8 mouse cellular contexts compared by ENCODE assay signal in genomic region chr3:116710941-116711340, GRCm38 (mm10). TPM values are rescaled to one million over a fixed set of nuclear protein-coding genes. Genes with fewer than 3 reads are reported as not detected.
DNase-seq lines count a peak whose midpoint lies in the region; ATAC-seq and TF ChIP-seq lines count a peak whose summit lies in the region.

No protein-coding gene starts in this region.

- TF ChIP-seq CTCF in brain, embryonic 14.5 days (IDR thresholded peaks at IDR 0.05; ENCODE audit: borderline replicate concordance, extremely low read depth, insufficient read depth, insufficient read length): no peak

- H3K27ac ChIP-seq in heart, embryonic 14.5 days (replicated peaks in 1 of 2; ENCODE audit: control insufficient read depth in 1 of 2, insufficient read depth in 1 of 2, low read depth in 2 of 2, low read length in 2 of 2): no peak overlapping the region
- no peak overlapping the region for H3K27ac ChIP-seq in hindbrain, embryonic 16.5 days (ENCODE audit: low read depth, low read length)
- no peak overlapping the region for H3K27ac ChIP-seq in midbrain, embryonic 14.5 days (replicated peaks; ENCODE audit: low read depth, low read length)

- H3K27me3 ChIP-seq in heart, embryonic 14.5 days (ENCODE audit: control insufficient read depth, insufficient read depth, low read length): no peaks in the 10 kb centered on the region
- H3K27me3 ChIP-seq in hindbrain, embryonic 16.5 days (replicated peaks; ENCODE audit: control insufficient read depth, insufficient read depth, low read length): no peaks in the 10 kb centered on the region
- H3K27me3 ChIP-seq in midbrain, embryonic 14.5 days (ENCODE audit: control insufficient read depth, insufficient read depth, low read length): 0 out of 2 replicates have a peak, but pooled peaks cover 4% of the 10 kb centered on the region

- peaks cover 10% of the 10 kb centered on the region for H3K36me3 ChIP-seq in heart, embryonic 14.5 days (ENCODE audit: control insufficient read depth, insufficient read depth, low read length)
- no peaks in the 10 kb centered on the region for H3K36me3 ChIP-seq in hindbrain, embryonic 16.5 days (ENCODE audit: control insufficient read depth, insufficient read depth, low read length)
- no peaks in the 10 kb centered on the region for H3K36me3 ChIP-seq in midbrain, embryonic 14.5 days (ENCODE audit: control insufficient read depth, insufficient read depth, low read length)

- no peak for TF ChIP-seq POLR2A in brain, embryonic 14.5 days (IDR thresholded peaks at IDR 0.05; ENCODE audit: borderline replicate concordance, extremely low read depth, insufficient read depth, insufficient read length, poor library complexity, severe bottlenecking)

- peaks cover 6 to 14% of the 10 kb centered on the region in 2 experiments for H3K4me1 ChIP-seq in heart, embryonic 14.5 days (ENCODE audit: control insufficient read depth in 2 of 2, insufficient read depth in 2 of 2, low read length in 2 of 2)
- H3K4me1 ChIP-seq in hindbrain, embryonic 16.5 days (ENCODE audit: control insufficient read depth, insufficient read depth, low read depth, low read length): peaks cover 15% of the 10 kb centered on the region
- H3K4me1 ChIP-seq in midbrain, embryonic 14.5 days (ENCODE audit: control insufficient read depth, insufficient read depth, low read length): peaks cover 8% of the 10 kb centered on the region; the same call in 1 of the 2 replicates

- no peak for ATAC-seq in heart, embryonic 14.5 days (ENCODE audit: insufficient number of reproducible peaks, insufficient read depth, low FRiP score, low read depth)
- ATAC-seq in hindbrain, embryonic 16.5 days: no peak
- ATAC-seq in midbrain, embryonic 14.5 days (ENCODE audit: low FRiP score, low TSS enrichment): no peak

- H3K4me3 ChIP-seq in heart, embryonic 14.5 days (ENCODE audit: control insufficient read depth in 1 of 2, insufficient read depth in 1 of 2, low read depth in 1 of 2, low read length in 2 of 2): peak overlapping the region; percentile 21 to 96; a peak in 3 of 4 replicates
- H3K4me3 ChIP-seq in hindbrain, embryonic 16.5 days (ENCODE audit: low read length): peak overlapping the region; percentile 100
- peak overlapping the region; percentile 88 for H3K4me3 ChIP-seq in midbrain, embryonic 14.5 days (replicated peaks; ENCODE audit: low read depth, low read length)

- WGBS in heart, embryonic 14.5 days: 21% methylated on average over 9 of the region's 9 CpGs
- 49% methylated on average over 9 of the region's 9 CpGs for WGBS in hindbrain, embryonic 16.5 days
- WGBS in midbrain, embryonic 14.5 days: 63% methylated on average over 9 of the region's 9 CpGs

- H3K4me2 ChIP-seq in heart, embryonic 14.5 days (ENCODE audit: low read length): peak overlapping the region; percentile 86
- H3K4me2 ChIP-seq in hindbrain, embryonic 16.5 days (ENCODE audit: low read length): peak overlapping the region; percentile 96
- peak overlapping the region; percentile 81 for H3K4me2 ChIP-seq in midbrain, embryonic 14.5 days (ENCODE audit: low read length)

- no peaks in the 10 kb centered on the region for H3K9me3 ChIP-seq in heart, embryonic 14.5 days (ENCODE audit: control insufficient read depth, low read length)
- no peaks in the 10 kb centered on the region for H3K9me3 ChIP-seq in hindbrain, embryonic 16.5 days (ENCODE audit: control insufficient read depth, low read length)
- no peaks in the 10 kb centered on the region for H3K9me3 ChIP-seq in midbrain, embryonic 14.5 days (ENCODE audit: control insufficient read depth, low read length)

- peak overlapping the region; percentile 97 for H3K9ac ChIP-seq in heart, embryonic 14.5 days (ENCODE audit: low read length)
- H3K9ac ChIP-seq in hindbrain, embryonic 16.5 days (ENCODE audit: low read depth, low read length): no peak overlapping the region
- H3K9ac ChIP-seq in midbrain, embryonic 14.5 days (replicated peaks; ENCODE audit: low read length): peak overlapping the region; percentile 93; the same call in 1 of the 2 replicates

- no peak for DNase-seq in heart, adult 8-10 months (ENCODE audit: low spot score)
- DNase-seq in brain, embryonic 14.5 days (ENCODE audit: low read depth): peak; percentile 3
- no peak for DNase-seq in midbrain, embryonic 14.5 days
- no peak for DNase-seq in adrenal gland, adult 2 months
- DNase-seq in gastrocnemius, adult 18-20 months (ENCODE audit: low spot score): no peak
- no peak for DNase-seq in kidney, adult 11 months

RNA-seq across cellular contexts. Expression of gene Slc35a3, which starts 1.7 kb away (rescaled TPM):
- 11.6 and 13.8 TPM in 2 replicates for polyA plus RNA-seq in heart, embryonic 14.5 days (2014; fragmentation: Nextera tagmentation; extraction: Ambion mirVana)
- total RNA-seq in heart, adult 8-10 months (2022): 10 to 100 TPM in 3 of 4 experiments, 1 to 10 TPM in 1; 10.0 to 14.0 (median 11.7) TPM
- 10.0 and 10.4 TPM in 2 replicates for polyA plus RNA-seq in brain, embryonic 14.5 days (2012; rRNA removed)
- polyA plus RNA-seq in hindbrain, embryonic 16.5 days (2015; fragmentation: Nextera tagmentation; extraction: Ambion mirVana): 7.3 and 8.1 TPM in 2 replicates
- polyA plus RNA-seq in midbrain, embryonic 14.5 days (2014; fragmentation: Nextera tagmentation; extraction: Ambion mirVana): 7.9 and 8.3 TPM in 2 replicates
- total RNA-seq in adrenal gland, adult 2 months (2021): 10 to 100 TPM; 20.2 to 26.7 TPM
- 1.1 TPM in 2 replicates for polyA plus RNA-seq in adrenal gland, adult 2 months (2012; rRNA removed)
- 1 to 10 TPM; 6.2 to 6.5 TPM for total RNA-seq in gastrocnemius, adult 18-20 months (2021)

RNA-seq across cellular contexts. Expression of gene Gm43191, which starts 29.9 kb away (rescaled TPM):
- not detected in 2 replicates for polyA plus RNA-seq in heart, embryonic 14.5 days (2014; fragmentation: Nextera tagmentation; extraction: Ambion mirVana)
- total RNA-seq in heart, adult 8-10 months (2022): 1 to 10 TPM in 1 of 4 experiments, not detected in 3; 1.0 TPM
- polyA plus RNA-seq in brain, embryonic 14.5 days (2012; rRNA removed): not detected in 2 replicates
- not detected in 2 replicates for polyA plus RNA-seq in hindbrain, embryonic 16.5 days (2015; fragmentation: Nextera tagmentation; extraction: Ambion mirVana)
- not detected in 2 replicates for polyA plus RNA-seq in midbrain, embryonic 14.5 days (2014; fragmentation: Nextera tagmentation; extraction: Ambion mirVana)
- total RNA-seq in adrenal gland, adult 2 months (2021): not detected
- not detected in 2 replicates for polyA plus RNA-seq in adrenal gland, adult 2 months (2012; rRNA removed)
- not detected for total RNA-seq in gastrocnemius, adult 18-20 months (2021)

RNA-seq across cellular contexts. Expression of gene Mfsd14a, which starts 48.5 kb away (rescaled TPM):
- 61.6 and 62.2 TPM in 2 replicates for polyA plus RNA-seq in heart, embryonic 14.5 days (2014; fragmentation: Nextera tagmentation; extraction: Ambion mirVana)
- 10 to 100 TPM; 13.5 to 16.7 (median 15.5) TPM for total RNA-seq in heart, adult 8-10 months (2022)
- polyA plus RNA-seq in brain, embryonic 14.5 days (2012; rRNA removed): 38.8 and 44.9 TPM in 2 replicates
- polyA plus RNA-seq in hindbrain, embryonic 16.5 days (2015; fragmentation: Nextera tagmentation; extraction: Ambion mirVana): 64.6 and 68.2 TPM in 2 replicates
- polyA plus RNA-seq in midbrain, embryonic 14.5 days (2014; fragmentation: Nextera tagmentation; extraction: Ambion mirVana): 61.4 and 75.5 TPM in 2 replicates
- 10 to 100 TPM; 48.9 to 55.8 TPM for total RNA-seq in adrenal gland, adult 2 months (2021)
- 7.1 and 8.1 TPM in 2 replicates for polyA plus RNA-seq in adrenal gland, adult 2 months (2012; rRNA removed)
- total RNA-seq in gastrocnemius, adult 18-20 months (2021): 10 to 100 TPM; 10.5 to 11.0 TPM
